Mouse (Mus musculus) lung, embryonic 16.5 days (tissue): ENCODE data around the gene Tdo2. TPM values are rescaled to one million over a fixed set of nuclear protein-coding genes. Genes with fewer than 3 reads are reported as not detected.

Experiments used
- ATAC-seq: fragments of 200-750 bp; cut with Nextera tagmentation; 2 replicates; pipeline ENCODE4 v1.8.0; 2017; ENCODE audit warnings: low read depth, mild to moderate bottlenecking, moderate library complexity
- H3K27ac ChIP-seq: fragments of 300-500 bp; sonication (generic); 2 replicates; pipeline ENCODE4 v1.5.1; 2014; ENCODE audit warnings: mild to moderate bottlenecking, control low read depth, low read length
- H3K27me3 ChIP-seq: fragments of 300-500 bp; sonication (generic); 2 replicates; pipeline ENCODE4 v1.6.1; 2014; ENCODE audit warnings: low read depth, low read length, mixed read lengths; ENCODE audit not compliant: control insufficient read depth, insufficient read depth
- H3K36me3 ChIP-seq: fragments of 300-500 bp; sonication (generic); 2 replicates; pipeline ENCODE4 v1.6.1; 2014; ENCODE audit warnings: low read length; ENCODE audit not compliant: control insufficient read depth, insufficient read depth
- H3K4me1 ChIP-seq: fragments of 300-500 bp; sonication (generic); replicated peaks from 2 replicates; pipeline ENCODE4 v1.6.1; 2014; ENCODE audit warnings: low read length, mixed read lengths; ENCODE audit not compliant: control insufficient read depth, insufficient read depth
- H3K4me2 ChIP-seq: fragments of 300-500 bp; sonication (generic); 2 replicates; pipeline ENCODE4 v1.6.1; 2014; ENCODE audit warnings: low read depth, low read length, control low read depth
- H3K4me3 ChIP-seq: fragments of 300-500 bp; sonication (generic); 2 replicates; pipeline ENCODE4 v1.5.1; 2014; ENCODE audit warnings: mild to moderate bottlenecking, low read length, control low read depth
- H3K9ac ChIP-seq: fragments of 300-500 bp; sonication (generic); 2 replicates; pipeline ENCODE4 v1.6.1; 2014; ENCODE audit warnings: low read length, control low read depth
- H3K9me3 ChIP-seq: fragments of 300-500 bp; sonication (generic); 2 replicates; pipeline ENCODE4 v1.6.1; 2016; ENCODE audit warnings: low read length; ENCODE audit not compliant: control insufficient read depth
- WGBS: fragments of 180-500 bp; shearing (Covaris S2); extraction: QIAGEN DNeasy Blood & Tissue Kit; methylation state at CpG from one replicate; pipeline ENCODE4 v1.1.7; 2014; 5-methylcytosine and 5-hydroxymethylcytosine counted together
- polyA plus RNA-seq: library from polyadenylated mRNA; unstranded; fragments of >200 nt; fragmentation: Nextera tagmentation; extraction: Ambion mirVana; gene quantifications from 2 replicates; pipeline ENCODE4 v1.2.1, GENCODE M21; 2015

Tdo2 gene
- polyA plus RNA-seq, 1 experiment from 2014 or later = 2.6 TPM

- Histone ChIP-seq H3K27me3 (no peaks in the 10 kb centered on the region), H3K4me3 (no peak overlapping the region), H3K4me2 (no peak overlapping the region), H3K9ac (no peak overlapping the region), H3K36me3 (no peaks in the 10 kb centered on the region), H3K4me1 (no peaks in the 10 kb centered on the region), H3K9me3 (no peaks in the 10 kb centered on the region), H3K27ac (no peak overlapping the region)
- WGBS = 89% methylated on average over 3 of the region's 3 CpGs
- no peak for ATAC-seq
Observed at GRCm38 (mm10) chr3:81917354-81917935, 58.6 kb downstream of the Tdo2 start.

GRCm38 (mm10) chr3:81916030-81916686 is 59.8 kb downstream of the Tdo2 start:
- Histone ChIP-seq H3K27me3 (no peaks in the 10 kb centered on the region), H3K4me2 (no peak overlapping the region)
- WGBS = 49% methylated on average over 5 of the region's 5 CpGs

DNA sequence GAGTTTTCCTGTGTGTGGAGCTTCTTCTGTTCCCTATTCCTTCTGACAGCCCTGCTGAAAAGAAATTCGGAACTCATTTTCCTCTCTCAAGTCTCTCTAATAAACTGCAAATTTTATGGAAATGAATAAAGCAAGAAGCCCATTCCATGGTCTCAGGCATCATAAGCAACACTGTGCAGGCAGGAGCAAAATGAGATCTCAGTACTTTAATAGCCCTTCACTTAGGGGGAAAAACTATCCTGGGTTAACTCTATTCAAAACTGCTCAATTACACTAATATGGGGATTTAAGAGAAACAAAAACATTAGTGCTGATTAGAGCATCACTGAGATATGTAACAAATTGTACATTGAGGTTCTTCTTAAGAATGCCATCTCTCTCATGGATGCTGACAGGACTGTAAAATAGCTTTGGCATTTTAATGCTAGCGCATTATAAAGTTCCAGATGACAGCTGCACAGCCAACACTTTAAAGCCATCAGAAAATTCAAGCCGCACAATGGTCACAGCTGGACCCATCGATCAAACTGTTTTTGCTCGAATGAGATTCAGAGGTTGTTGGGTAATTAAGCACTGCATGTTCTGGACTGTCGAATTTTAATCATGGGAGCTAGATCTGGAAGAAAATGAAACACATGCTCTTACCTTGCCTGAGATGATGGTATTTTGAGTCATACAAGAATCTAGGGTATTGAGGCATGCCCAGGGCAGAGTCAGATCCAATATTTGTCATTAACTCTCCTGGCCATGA is 65.5 kb downstream of the Tdo2 start:
- no peak for ATAC-seq
- H3K27me3 ChIP-seq = no peaks in the 10 kb centered on the region
- H3K9ac ChIP-seq = no peak overlapping the region
- H3K9me3 ChIP-seq = no peaks in the 10 kb centered on the region
- no peaks in the 10 kb centered on the region for H3K4me1 ChIP-seq
- 67% methylated on average over 6 of the region's 6 CpGs for WGBS
- no peaks in the 10 kb centered on the region for H3K36me3 ChIP-seq
- H3K4me2 ChIP-seq = no peak overlapping the region
- no peak overlapping the region for H3K27ac ChIP-seq
- no peak overlapping the region for H3K4me3 ChIP-seq

More at GRCm38 (mm10) chr3:81916030-81916686, 59.8 kb downstream of the Tdo2 start:
- Histone ChIP-seq H3K9me3 (no peaks in the 10 kb centered on the region), H3K36me3 (no peaks in the 10 kb centered on the region), H3K9ac (no peak overlapping the region), H3K4me3 (no peak overlapping the region), H3K4me1 (no peaks in the 10 kb centered on the region), H3K27ac (no peak overlapping the region)
- no peak for ATAC-seq

Other genes starting within 250 kb of the Tdo2 start
- gene Ctso, start 43.6 kb downstream of the Tdo2 start, polyA plus RNA-seq = 32.6 and 34.3 TPM in 2 replicates
- not detected in 2 replicates for gene Asic5, start 6.1 kb upstream of the Tdo2 start, polyA plus RNA-seq
- gene Gucy1b1, start 98.5 kb upstream of the Tdo2 start, polyA plus RNA-seq = 83.5 and 88.9 TPM in 2 replicates
- 100 and 110 TPM in 2 replicates for gene Gucy1a1, start 169.6 kb upstream of the Tdo2 start, polyA plus RNA-seq